Mouse (Mus musculus) skeletal muscle tissue, postnatal 0 days (tissue): ENCODE results near the gene Plg. TPM values are rescaled to one million over a fixed set of nuclear protein-coding genes. Genes with fewer than 3 reads are reported as not detected.

Experiments used
- polyA plus RNA-seq: library from polyadenylated mRNA; unstranded; fragments of >200 nt; fragmentation: Nextera tagmentation; extraction: Ambion mirVana; gene quantifications from 2 replicates; pipeline ENCODE4 v1.2.1, GENCODE M21; 2015

Plg gene
- 0.21 and 0.38 TPM in 2 replicates for polyA plus RNA-seq

DNA sequence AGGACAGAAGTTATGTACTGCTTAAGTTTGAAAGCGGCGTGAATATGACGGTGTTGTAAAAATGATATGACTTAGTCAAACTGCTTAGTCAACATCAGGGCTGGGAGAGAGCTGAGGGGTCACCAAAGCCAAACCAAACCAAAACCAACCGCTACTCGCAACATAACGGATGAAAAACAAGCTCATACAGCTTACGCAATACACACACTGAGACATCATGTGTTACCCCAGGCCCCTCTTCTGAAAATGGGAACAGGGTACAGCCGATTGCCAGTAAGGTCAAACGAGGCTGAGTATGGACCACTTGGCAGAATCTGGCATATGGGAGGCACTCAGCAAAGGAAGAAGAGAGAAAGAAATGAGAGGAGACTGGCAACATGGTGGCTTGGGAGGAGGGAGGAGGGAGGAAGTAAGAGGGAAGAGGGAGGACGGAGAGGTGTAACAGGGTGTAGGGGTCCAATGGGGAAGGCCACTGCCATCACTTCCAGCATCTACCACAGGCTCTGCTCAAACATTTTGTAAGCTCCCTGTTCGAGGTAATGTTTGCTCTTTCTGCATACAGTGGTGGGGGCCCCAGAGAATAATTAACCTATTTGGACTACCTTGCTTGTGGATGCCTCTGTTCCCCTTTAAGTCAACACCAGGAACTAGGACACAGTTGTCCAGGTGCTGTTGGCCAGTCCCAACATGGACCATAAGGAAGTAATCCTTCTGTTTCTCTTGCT is at the start of gene Plg:
Gene Plg, plus strand, starts transcription at position 628 of the 725 bp plus-strand sequence.

Other genes starting within 250 kb of the Plg start
- gene Map3k4, start 59.8 kb upstream of the Plg start, polyA plus RNA-seq = 21.9 and 24.4 TPM in 2 replicates
- 0.67 and 1.8 TPM in 2 replicates for gene Slc22a3, start 129.1 kb downstream of the Plg start, polyA plus RNA-seq
- not detected in 2 replicates for gene Slc22a2, start 205.5 kb downstream of the Plg start, polyA plus RNA-seq